Mouse (Mus musculus): ENCODE measurements around the gene Gpx4. TPM values are rescaled to one million over a fixed set of nuclear protein-coding genes. Genes with fewer than 3 reads are reported as not detected.
A peak's percentile ranks its signal among the peaks of the same experiment; 100 is the strongest.

Gene Gpx4
- polyA plus RNA-seq, 1 experiment from 2014 or later = 640 TPM

DNA sequence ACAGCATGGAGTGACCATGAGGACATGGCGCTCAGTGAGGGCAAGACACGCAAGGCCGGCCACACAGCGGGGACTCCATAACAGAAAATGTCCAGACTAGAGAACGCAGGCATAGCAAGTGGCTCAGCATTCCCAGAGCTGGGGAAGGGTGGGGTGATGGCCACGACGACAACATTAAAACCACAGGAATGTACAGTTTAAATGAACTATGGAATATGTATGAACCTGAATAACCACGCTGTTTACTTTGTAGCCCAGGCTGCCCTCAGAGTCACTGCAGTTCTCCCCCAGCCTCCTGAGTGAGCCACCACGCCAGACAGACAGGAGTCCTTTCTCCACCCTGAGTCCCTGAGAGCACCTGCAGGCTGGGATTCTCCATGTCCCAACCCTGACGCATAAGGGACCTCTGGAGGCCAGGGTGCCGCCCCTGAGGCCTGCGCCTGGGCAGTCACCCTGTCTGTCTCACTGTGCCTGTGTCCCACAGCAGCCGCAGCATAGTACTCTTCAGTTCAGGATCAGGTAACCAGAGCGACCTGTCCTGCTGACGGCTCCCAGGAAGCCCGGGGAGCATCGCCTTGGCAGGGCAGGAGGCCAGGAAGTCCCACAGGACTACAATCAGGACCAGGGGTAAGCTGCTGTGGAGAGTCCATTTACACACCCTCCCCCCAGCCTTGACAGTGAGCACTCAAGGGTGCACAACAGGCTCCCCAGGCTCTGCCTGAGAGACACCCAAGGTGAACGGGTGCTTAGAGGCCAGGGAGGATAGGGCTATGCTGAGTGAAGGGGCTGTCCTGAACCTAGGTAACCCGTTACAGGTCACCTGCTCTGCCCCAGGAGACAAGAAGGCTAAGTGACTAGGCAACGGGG, 25.9 kb downstream of the Gpx4 start:
- DNase-seq (ENCODE audit: low spot score) = no peak

DNA sequence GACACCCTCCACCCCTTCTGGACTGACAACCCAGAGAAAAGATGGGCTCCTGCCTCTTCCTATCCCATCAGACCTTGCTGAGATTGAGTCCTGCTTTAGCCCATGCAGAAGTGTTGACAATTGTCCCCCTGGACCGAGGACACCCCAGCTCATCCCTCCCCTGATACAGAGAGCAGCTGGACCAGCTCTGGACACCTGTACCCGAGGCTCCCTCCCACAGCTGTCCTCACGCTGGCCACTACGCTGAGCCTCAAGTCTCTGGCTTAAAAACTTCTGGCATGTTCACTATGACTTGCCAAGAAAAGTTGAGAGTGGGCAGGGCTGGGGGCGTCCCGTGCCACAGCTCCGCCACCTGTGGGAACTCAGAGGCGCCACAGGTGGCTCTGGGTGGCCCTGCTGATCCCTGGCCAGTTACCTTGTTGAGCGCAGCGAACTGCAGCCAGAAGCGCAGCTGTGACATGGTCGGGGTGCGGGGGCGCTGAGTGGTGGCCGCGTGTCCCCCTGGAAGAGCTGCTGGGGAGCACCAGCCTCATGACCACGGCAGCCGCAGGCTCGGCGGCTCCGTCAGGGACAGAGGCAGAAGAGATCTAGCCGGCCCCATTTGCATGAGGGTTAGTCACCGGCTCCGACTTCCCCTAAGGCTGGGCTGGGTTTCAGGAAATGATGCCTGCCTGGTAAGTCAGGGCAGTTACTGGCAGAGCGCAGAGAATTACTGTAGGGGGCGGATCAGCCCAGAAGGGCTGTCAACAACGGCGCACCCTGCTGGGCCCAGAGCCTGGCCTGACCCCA, 28.0 kb downstream of the Gpx4 start:
- DNase-seq (ENCODE audit: low spot score) = peak; percentile 83

GRCm38 (mm10) chr10:80075924-80076323, 29.0 kb downstream of the Gpx4 start:
- no peak for DNase-seq (ENCODE audit: low spot score)

- DNase-seq (ENCODE audit: low spot score) = no peak
These were observed 29.4 kb downstream of the Gpx4 start for GRCm38 (mm10) chr10:80076386-80076785.

DNA sequence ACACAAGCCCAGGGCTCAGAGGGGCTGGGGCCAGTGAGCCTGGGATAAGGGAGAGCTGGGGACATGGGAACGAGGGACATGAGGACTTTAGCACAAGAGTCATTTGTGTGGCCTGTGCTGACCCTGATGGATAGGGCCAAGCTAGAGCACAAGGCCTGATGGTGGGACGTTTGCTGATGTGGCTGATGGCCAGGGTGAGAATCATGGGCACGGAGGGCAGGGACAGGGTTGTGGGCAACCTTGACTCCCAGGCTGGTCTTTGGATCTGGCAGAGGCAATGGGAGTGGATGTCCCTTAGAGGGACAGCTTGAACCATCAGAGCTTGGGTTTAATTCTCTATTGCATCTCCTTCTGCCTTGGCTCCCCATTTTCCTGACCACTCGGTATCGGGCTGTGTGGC, 30.3 kb downstream of the Gpx4 start:
- DNase-seq (ENCODE audit: low spot score) = no peak

- no peak for DNase-seq (ENCODE audit: low spot score)
These were observed 31.4 kb downstream of the Gpx4 start for GRCm38 (mm10) chr10:80078366-80078765.

- DNase-seq (ENCODE audit: low spot score) = no peak
These were observed 33.6 kb downstream of the Gpx4 start for GRCm38 (mm10) chr10:80080396-80081070.

- no peak for DNase-seq (ENCODE audit: low spot score)
These were observed 34.1 kb downstream of the Gpx4 start for GRCm38 (mm10) chr10:80081075-80081474.

DNA sequence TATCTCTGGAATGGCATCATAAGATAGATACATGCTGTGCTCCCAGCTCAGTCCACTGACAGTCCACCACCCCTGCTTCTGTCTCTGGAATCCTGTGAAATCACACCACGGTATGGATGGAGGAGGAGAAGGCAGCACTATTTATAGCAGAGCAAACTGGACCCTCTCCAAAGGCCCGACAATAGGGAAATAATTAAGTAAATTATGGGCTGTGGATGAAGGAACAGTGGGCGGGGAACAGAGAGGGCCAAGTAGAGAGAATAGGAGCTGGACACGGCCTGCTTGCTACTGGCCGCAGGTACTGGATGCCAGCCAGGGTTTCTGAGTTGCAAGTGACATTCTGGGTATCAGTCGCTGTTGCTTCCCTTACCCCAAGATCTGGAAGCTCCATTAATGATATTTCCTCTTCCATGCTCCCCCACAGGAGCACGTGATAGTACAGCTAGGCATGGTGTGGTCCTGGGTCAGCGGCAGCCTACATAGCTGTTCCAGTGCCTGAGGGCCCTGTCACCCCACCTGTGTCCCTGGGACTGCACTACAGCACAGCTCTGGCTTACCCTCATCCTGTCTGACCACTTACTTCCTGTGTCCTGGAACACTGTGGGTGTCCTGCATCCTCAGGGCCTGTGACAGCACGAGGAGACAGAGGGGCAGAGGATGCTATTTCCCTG, 38.0 kb downstream of the Gpx4 start:
- no peak for DNase-seq (ENCODE audit: low spot score)

- no peak for DNase-seq (ENCODE audit: low spot score)
These were observed 39.9 kb downstream of the Gpx4 start for GRCm38 (mm10) chr10:80086847-80087246.

DNA sequence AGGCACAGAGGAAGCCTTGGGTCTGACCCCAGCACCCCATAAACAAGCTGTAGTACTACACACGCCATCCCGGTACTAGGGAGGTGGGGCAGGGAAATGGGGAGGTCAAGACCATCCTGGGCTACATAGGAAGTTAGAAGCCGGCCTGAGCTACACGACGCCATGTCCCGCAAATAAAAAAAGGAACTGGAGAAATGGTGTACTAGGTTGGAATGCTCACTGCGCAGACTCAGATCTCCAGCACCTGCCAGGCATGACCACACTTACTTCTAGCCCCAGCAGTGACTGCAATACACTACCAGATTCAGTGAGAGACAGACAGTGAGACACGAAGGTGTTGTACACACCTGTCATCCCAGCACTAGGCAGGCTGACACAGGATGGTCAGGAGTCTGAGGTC, 40.5 kb downstream of the Gpx4 start:
- DNase-seq (ENCODE audit: low spot score) = no peak

- no peak for DNase-seq (ENCODE audit: low spot score)
These were observed 42.2 kb downstream of the Gpx4 start for GRCm38 (mm10) chr10:80089146-80089545.

DNA sequence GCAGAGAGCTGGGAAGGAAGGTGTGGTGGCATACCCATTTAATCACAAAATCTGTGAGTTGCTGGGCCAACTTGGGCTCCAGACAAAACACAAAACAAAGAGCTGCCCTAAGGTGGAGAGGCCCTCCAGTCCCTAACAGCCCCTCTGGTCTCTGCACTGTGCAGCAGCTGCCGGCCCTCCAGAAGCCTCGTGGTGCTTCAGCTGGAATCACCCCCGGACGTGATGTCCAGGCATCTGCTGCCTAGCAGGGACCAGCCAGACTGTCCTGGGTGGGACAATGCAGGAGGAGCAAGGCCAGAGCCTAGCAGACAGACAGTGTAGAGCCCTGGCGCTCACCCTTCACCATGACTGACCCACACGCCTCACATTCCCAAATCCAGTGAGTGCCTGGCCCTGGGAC, 44.6 kb downstream of the Gpx4 start:
- DNase-seq (ENCODE audit: low spot score) = no peak

- no peak for DNase-seq (ENCODE audit: low spot score)
These were observed 45.7 kb downstream of the Gpx4 start for GRCm38 (mm10) chr10:80092690-80093089.

- no peak for DNase-seq (ENCODE audit: low spot score)
These were observed 47.1 kb downstream of the Gpx4 start for GRCm38 (mm10) chr10:80094085-80094484.

DNA sequence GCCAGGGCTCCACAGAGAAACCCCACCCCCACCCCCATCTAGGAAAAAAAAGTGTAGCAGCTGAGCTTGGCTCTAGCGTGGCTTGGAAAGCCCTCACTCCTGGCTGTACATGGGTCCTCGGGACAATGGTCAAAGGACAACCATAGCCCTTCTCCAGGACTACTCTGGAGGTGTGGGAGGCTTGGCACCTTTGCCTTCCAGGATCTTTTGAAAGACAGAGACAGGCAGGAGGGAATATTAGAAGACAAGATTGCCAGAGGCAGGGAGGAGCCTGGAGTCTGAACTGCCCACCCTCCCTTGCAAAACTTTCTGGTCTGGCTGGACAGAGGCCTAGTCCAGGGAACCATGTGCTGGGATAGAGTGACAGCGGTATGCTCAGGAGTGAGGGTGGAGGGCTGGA, 47.7 kb downstream of the Gpx4 start:
- no peak for DNase-seq (ENCODE audit: low spot score)

DNA sequence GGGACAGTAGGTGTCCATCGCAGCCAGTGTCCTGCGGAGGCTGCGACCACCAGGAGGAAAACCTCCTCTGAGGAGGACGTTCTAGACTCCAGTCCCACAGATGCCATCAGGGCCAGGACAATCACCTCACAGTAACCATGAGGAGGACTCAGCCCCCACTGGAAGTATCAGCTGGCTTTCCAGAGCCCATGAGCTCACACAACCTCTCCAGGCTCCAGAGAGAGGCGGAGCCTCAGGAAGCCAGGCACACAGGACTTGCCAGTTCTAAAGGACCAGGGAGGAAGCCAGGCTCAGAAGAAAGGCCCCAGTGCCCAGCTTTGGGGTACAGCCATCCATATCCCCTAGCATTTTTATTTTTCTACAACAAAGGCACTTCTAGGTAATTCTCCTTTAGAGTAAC, 48.6 kb downstream of the Gpx4 start:
- no peak for DNase-seq (ENCODE audit: low spot score)

DNA sequence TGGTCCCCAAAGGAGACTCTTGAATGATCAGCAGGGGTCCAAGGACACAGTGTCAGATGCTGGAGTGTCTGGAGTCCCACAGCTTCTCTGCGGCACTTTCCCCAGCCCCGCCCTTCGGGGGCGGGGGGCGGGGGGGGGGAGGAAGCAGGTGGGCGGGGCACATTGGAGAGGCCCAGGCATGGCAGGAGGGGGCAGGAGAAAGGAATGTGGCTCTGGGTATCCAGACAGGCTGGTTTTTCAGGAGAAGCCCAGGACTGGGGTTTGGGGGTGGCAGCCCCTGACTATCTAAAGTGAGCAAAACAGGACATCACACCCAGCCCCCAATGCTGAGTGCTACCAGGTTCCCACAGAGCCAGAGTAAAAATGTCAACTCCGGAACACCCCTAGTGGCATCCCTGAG, 50.3 kb downstream of the Gpx4 start:
- no peak for DNase-seq (ENCODE audit: low spot score)

- DNase-seq (ENCODE audit: low spot score) = no peak
These were observed 51.7 kb downstream of the Gpx4 start for GRCm38 (mm10) chr10:80098630-80099029.

GRCm38 (mm10) chr10:80100982-80101381, 54.0 kb downstream of the Gpx4 start:
- DNase-seq (ENCODE audit: low spot score) = no peak

GRCm38 (mm10) chr10:80102216-80102915, 55.4 kb downstream of the Gpx4 start:
- DNase-seq (ENCODE audit: low spot score) = peak; percentile 89

All from thymus, postnatal 0 days (tissue).